Mouse (Mus musculus): ENCODE measurements around the gene Hmgcll1. TPM values are rescaled to one million over a fixed set of nuclear protein-coding genes. Genes with fewer than 3 reads are reported as not detected.

Gene Hmgcll1
- polyA plus RNA-seq, 1 experiment from 2014 or later, result 0.34 TPM

- no peak overlapping the region for H3K9ac ChIP-seq (ENCODE audit: low read depth, low read length)
- 61% methylated on average over 9 of the region's 9 CpGs for WGBS (ENCODE audit: insufficient replicate concordance)
- H3K4me1 ChIP-seq (ENCODE audit: control insufficient read depth, low read depth, low read length), result no peaks in the 10 kb centered on the region
- H3K9me3 ChIP-seq (replicated peaks; ENCODE audit: control insufficient read depth, low read length), result no peaks in the 10 kb centered on the region
- H3K4me3 ChIP-seq (ENCODE audit: low read depth, low read length), result no peak overlapping the region
- H3K4me2 ChIP-seq (ENCODE audit: low read depth, low read length), result no peak overlapping the region
- no peaks in the 10 kb centered on the region for H3K27me3 ChIP-seq (ENCODE audit: control insufficient read depth, insufficient read depth, low read depth, low read length)
- ATAC-seq (ENCODE audit: low read depth), result no peak
- H3K36me3 ChIP-seq (ENCODE audit: control insufficient read depth, insufficient read depth), result no peaks in the 10 kb centered on the region
- no peak overlapping the region for H3K27ac ChIP-seq (ENCODE audit: low read length)
Measured at GRCm38 (mm10) chr9:76038327-76039103, 23.9 kb downstream of the Hmgcll1 start.

- no peaks in the 10 kb centered on the region for H3K9me3 ChIP-seq (replicated peaks; ENCODE audit: control insufficient read depth, low read length)
- no peak overlapping the region for H3K4me2 ChIP-seq (ENCODE audit: low read depth, low read length)
- H3K36me3 ChIP-seq (ENCODE audit: control insufficient read depth, insufficient read depth), result no peaks in the 10 kb centered on the region
- no peak for ATAC-seq (ENCODE audit: low read depth)
- H3K4me1 ChIP-seq (ENCODE audit: control insufficient read depth, low read depth, low read length), result no peaks in the 10 kb centered on the region
- no peaks in the 10 kb centered on the region for H3K27me3 ChIP-seq (ENCODE audit: control insufficient read depth, insufficient read depth, low read depth, low read length)
- no peak overlapping the region for H3K9ac ChIP-seq (ENCODE audit: low read depth, low read length)
- H3K27ac ChIP-seq (ENCODE audit: low read length), result no peak overlapping the region
- 72% methylated on average over 5 of the region's 5 CpGs for WGBS (ENCODE audit: insufficient replicate concordance)
- H3K4me3 ChIP-seq (ENCODE audit: low read depth, low read length), result no peak overlapping the region
Measured at GRCm38 (mm10) chr9:76039711-76040110, 25.1 kb downstream of the Hmgcll1 start.

- ATAC-seq (ENCODE audit: low read depth), result no peak
Measured at GRCm38 (mm10) chr9:76043341-76043740, 28.7 kb downstream of the Hmgcll1 start.

GRCm38 (mm10) chr9:76060935-76061334 is 46.3 kb downstream of the Hmgcll1 start:
- Histone ChIP-seq H3K36me3 (ENCODE audit: control insufficient read depth, insufficient read depth) (no peaks in the 10 kb centered on the region), H3K27me3 (ENCODE audit: control insufficient read depth, insufficient read depth, low read depth, low read length) (no peaks in the 10 kb centered on the region), H3K4me2 (ENCODE audit: low read depth, low read length) (no peak overlapping the region), H3K4me3 (ENCODE audit: low read depth, low read length) (no peak overlapping the region), H3K27ac (ENCODE audit: low read length) (no peak overlapping the region), H3K4me1 (ENCODE audit: control insufficient read depth, low read depth, low read length) (no peaks in the 10 kb centered on the region), H3K9me3 (replicated peaks; ENCODE audit: control insufficient read depth, low read length) (no peaks in the 10 kb centered on the region), H3K9ac (ENCODE audit: low read depth, low read length) (no peak overlapping the region)
- WGBS (ENCODE audit: insufficient replicate concordance), result 34% methylated on average over 3 of the region's 3 CpGs
- ATAC-seq (ENCODE audit: low read depth), result no peak

More at GRCm38 (mm10) chr9:76043341-76043740, 28.7 kb downstream of the Hmgcll1 start:
- Histone ChIP-seq H3K27me3 (ENCODE audit: control insufficient read depth, insufficient read depth, low read depth, low read length) (no peaks in the 10 kb centered on the region), H3K4me1 (ENCODE audit: control insufficient read depth, low read depth, low read length) (no peaks in the 10 kb centered on the region), H3K9me3 (replicated peaks; ENCODE audit: control insufficient read depth, low read length) (no peaks in the 10 kb centered on the region), H3K4me2 (ENCODE audit: low read depth, low read length) (no peak overlapping the region), H3K9ac (ENCODE audit: low read depth, low read length) (no peak overlapping the region), H3K27ac (ENCODE audit: low read length) (no peak overlapping the region), H3K4me3 (ENCODE audit: low read depth, low read length) (no peak overlapping the region), H3K36me3 (ENCODE audit: control insufficient read depth, insufficient read depth) (no peaks in the 10 kb centered on the region)
- WGBS (ENCODE audit: insufficient replicate concordance), result 53% methylated on average over 5 of the region's 5 CpGs

- no peaks in the 10 kb centered on the region for H3K36me3 ChIP-seq (ENCODE audit: control insufficient read depth, insufficient read depth)
- no peaks in the 10 kb centered on the region for H3K9me3 ChIP-seq (replicated peaks; ENCODE audit: control insufficient read depth, low read length)
- no peak overlapping the region for H3K9ac ChIP-seq (ENCODE audit: low read depth, low read length)
- WGBS (ENCODE audit: insufficient replicate concordance), result 61% methylated on average over 4 of the region's 4 CpGs
- ATAC-seq (ENCODE audit: low read depth), result no peak
- no peak overlapping the region for H3K27ac ChIP-seq (ENCODE audit: low read length)
- no peaks in the 10 kb centered on the region for H3K4me1 ChIP-seq (ENCODE audit: control insufficient read depth, low read depth, low read length)
- no peaks in the 10 kb centered on the region for H3K27me3 ChIP-seq (ENCODE audit: control insufficient read depth, insufficient read depth, low read depth, low read length)
- H3K4me3 ChIP-seq (ENCODE audit: low read depth, low read length), result no peak overlapping the region
- H3K4me2 ChIP-seq (ENCODE audit: low read depth, low read length), result no peak overlapping the region
Measured at GRCm38 (mm10) chr9:76061492-76061891, 46.8 kb downstream of the Hmgcll1 start.

- Histone ChIP-seq H3K36me3 (ENCODE audit: control insufficient read depth, insufficient read depth) (no peaks in the 10 kb centered on the region), H3K9ac (ENCODE audit: low read depth, low read length) (no peak overlapping the region), H3K9me3 (replicated peaks; ENCODE audit: control insufficient read depth, low read length) (no peaks in the 10 kb centered on the region), H3K27ac (ENCODE audit: low read length) (no peak overlapping the region), H3K27me3 (ENCODE audit: control insufficient read depth, insufficient read depth, low read depth, low read length) (no peaks in the 10 kb centered on the region), H3K4me2 (ENCODE audit: low read depth, low read length) (no peak overlapping the region), H3K4me3 (ENCODE audit: low read depth, low read length) (no peak overlapping the region), H3K4me1 (ENCODE audit: control insufficient read depth, low read depth, low read length) (no peaks in the 10 kb centered on the region)
- WGBS (ENCODE audit: insufficient replicate concordance), result 35% methylated on average over 2 of the region's 2 CpGs
- no peak for ATAC-seq (ENCODE audit: low read depth)
Measured at GRCm38 (mm10) chr9:76064164-76064563, 49.5 kb downstream of the Hmgcll1 start.

GRCm38 (mm10) chr9:76091561-76091960 is 76.9 kb downstream of the Hmgcll1 start:
- ATAC-seq (ENCODE audit: low read depth), result no peak
- Histone ChIP-seq H3K36me3 (ENCODE audit: control insufficient read depth, insufficient read depth) (no peaks in the 10 kb centered on the region), H3K9ac (ENCODE audit: low read depth, low read length) (no peak overlapping the region), H3K9me3 (replicated peaks; ENCODE audit: control insufficient read depth, low read length) (no peaks in the 10 kb centered on the region), H3K27me3 (ENCODE audit: control insufficient read depth, insufficient read depth, low read depth, low read length) (no peaks in the 10 kb centered on the region), H3K27ac (ENCODE audit: low read length) (no peak overlapping the region), H3K4me2 (ENCODE audit: low read depth, low read length) (no peak overlapping the region), H3K4me3 (ENCODE audit: low read depth, low read length) (no peak overlapping the region), H3K4me1 (ENCODE audit: control insufficient read depth, low read depth, low read length) (no peaks in the 10 kb centered on the region)
- 46% methylated on average over 2 of the region's 2 CpGs for WGBS (ENCODE audit: insufficient replicate concordance)

GRCm38 (mm10) chr9:76097221-76097620 is 82.6 kb downstream of the Hmgcll1 start:
- ATAC-seq (ENCODE audit: low read depth), result no peak
- H3K4me2 ChIP-seq (ENCODE audit: low read depth, low read length), result no peak overlapping the region
- no peaks in the 10 kb centered on the region for H3K4me1 ChIP-seq (ENCODE audit: control insufficient read depth, low read depth, low read length)
- no peaks in the 10 kb centered on the region for H3K36me3 ChIP-seq (ENCODE audit: control insufficient read depth, insufficient read depth)
- no peak overlapping the region for H3K27ac ChIP-seq (ENCODE audit: low read length)
- no peaks in the 10 kb centered on the region for H3K27me3 ChIP-seq (ENCODE audit: control insufficient read depth, insufficient read depth, low read depth, low read length)
- H3K9me3 ChIP-seq (replicated peaks; ENCODE audit: control insufficient read depth, low read length), result no peaks in the 10 kb centered on the region
- 71% methylated on average over 5 of the region's 5 CpGs for WGBS (ENCODE audit: insufficient replicate concordance)
- no peak overlapping the region for H3K9ac ChIP-seq (ENCODE audit: low read depth, low read length)
- H3K4me3 ChIP-seq (ENCODE audit: low read depth, low read length), result no peak overlapping the region

- Histone ChIP-seq H3K27me3 (ENCODE audit: control insufficient read depth, insufficient read depth, low read depth, low read length) (no peaks in the 10 kb centered on the region), H3K4me2 (ENCODE audit: low read depth, low read length) (no peak overlapping the region), H3K36me3 (ENCODE audit: control insufficient read depth, insufficient read depth) (no peaks in the 10 kb centered on the region), H3K27ac (ENCODE audit: low read length) (no peak overlapping the region), H3K4me3 (ENCODE audit: low read depth, low read length) (no peak overlapping the region), H3K4me1 (ENCODE audit: control insufficient read depth, low read depth, low read length) (no peaks in the 10 kb centered on the region), H3K9ac (ENCODE audit: low read depth, low read length) (no peak overlapping the region), H3K9me3 (replicated peaks; ENCODE audit: control insufficient read depth, low read length) (no peaks in the 10 kb centered on the region)
- no peak for ATAC-seq (ENCODE audit: low read depth)
- WGBS (ENCODE audit: insufficient replicate concordance), result 63% methylated on average over 3 of the region's 3 CpGs
Measured at GRCm38 (mm10) chr9:76099981-76100380, 85.3 kb downstream of the Hmgcll1 start.
